Mouse (Mus musculus): ENCODE results near the gene Grhl3. TPM values are rescaled to one million over a fixed set of nuclear protein-coding genes. Genes with fewer than 3 reads are reported as not detected.

The Grhl3 gene
- total RNA-seq, 2 experiments from 2014 or later = 0.75 to 0.91 TPM

- no peak for DNase-seq (ENCODE audit: extremely low spot score in 1 of 2, low spot score in 1 of 2)
These were observed 2.1 kb upstream of the Grhl3 start for GRCm38 (mm10) chr4:135575365-135576140.

- no peak for DNase-seq (ENCODE audit: extremely low spot score in 1 of 2, low spot score in 1 of 2)
These were observed 1.2 kb downstream of the Grhl3 start for GRCm38 (mm10) chr4:135572276-135572675.

DNA sequence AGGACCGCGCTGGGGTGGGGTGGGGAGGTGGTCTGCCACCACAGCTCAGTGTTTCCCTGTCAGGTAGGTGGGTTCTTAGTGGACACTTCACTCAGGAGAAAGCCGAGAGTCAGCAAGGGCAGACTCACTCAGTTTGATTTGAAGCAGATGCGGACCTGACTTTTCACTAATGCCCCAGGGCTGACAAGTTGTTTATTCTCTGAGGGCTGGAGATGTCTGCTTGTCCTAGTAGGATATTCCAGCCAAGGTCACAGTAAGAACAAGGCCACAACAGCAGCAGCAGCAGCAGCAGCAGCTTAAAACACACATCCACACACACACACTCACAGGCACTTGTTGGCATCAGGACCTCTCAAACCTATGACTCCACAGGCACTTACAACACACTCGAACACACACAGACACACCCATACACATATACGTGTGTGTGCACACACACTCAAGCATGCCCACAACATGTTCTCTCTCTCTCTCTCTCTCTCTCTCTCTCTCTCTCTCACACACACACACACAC, 2.3 kb downstream of the Grhl3 start:
- DNase-seq (ENCODE audit: extremely low spot score in 1 of 2, low spot score in 1 of 2) = no peak

GRCm38 (mm10) chr4:135570152-135571036, 3.0 kb downstream of the Grhl3 start:
- peak; percentile 6 to 9 for DNase-seq (ENCODE audit: extremely low spot score in 1 of 2, low spot score in 1 of 2)

DNA sequence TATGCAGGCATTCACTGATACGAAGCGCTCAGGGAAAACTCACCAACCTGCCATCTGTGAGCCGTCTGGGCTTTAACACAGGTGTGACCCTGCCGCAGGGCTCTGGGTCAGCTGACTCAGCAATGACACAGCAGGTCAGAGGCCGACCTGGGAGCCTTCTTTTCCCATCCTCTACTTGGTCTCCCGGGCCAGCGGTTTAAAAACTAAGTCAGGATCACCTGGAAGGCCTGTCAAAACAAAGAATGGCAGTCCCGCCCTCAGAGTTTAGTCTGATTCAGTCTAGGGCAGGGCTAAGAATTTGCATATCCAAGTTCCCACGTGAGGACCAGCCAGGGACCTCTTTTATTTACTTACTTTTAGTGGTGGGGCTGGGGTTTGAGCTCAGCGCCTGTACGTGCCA, 4.2 kb downstream of the Grhl3 start:
- no peak for DNase-seq (ENCODE audit: extremely low spot score in 1 of 2, low spot score in 1 of 2)

DNA sequence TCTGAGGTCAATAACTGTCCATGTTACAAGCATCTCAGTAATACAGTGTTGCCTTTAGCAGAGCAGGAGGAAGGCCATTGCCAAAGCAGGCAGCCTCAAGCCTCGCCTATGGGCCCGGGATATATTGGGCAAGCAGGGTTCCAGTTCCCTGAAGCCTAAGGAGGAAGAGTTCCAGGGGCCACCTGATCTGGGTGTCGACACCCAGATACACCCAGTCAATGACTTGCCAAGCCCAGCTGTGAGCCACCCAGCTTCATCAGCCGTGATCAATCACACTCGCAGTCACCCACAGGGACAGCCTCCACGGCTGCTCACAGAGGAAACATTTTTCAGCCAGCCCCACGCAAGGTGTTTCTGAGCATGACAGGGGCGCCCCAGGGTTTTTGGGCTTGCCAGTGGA, 5.9 kb downstream of the Grhl3 start:
- DNase-seq (ENCODE audit: extremely low spot score in 1 of 2, low spot score in 1 of 2) = no peak

DNA sequence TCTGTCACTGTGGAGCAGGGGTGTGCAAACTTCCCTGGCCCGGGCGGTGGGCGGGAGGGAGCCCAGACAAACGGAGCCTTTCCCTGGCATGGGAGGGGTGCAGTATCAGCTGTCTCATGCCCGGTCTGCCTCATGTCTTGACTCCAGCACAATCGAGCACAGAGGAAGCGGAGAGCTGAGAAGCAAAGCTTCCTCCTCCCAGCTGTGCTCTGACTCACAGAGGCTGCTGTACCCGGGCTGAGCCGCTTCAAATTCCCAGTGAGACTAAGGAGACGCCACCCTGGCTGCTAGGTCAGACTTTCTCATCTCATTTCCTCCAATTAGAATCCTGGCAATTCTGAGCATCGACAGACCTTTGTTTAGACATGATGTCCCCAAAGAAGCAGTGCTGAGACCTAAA, 6.4 kb downstream of the Grhl3 start:
- peak in 1 of 2 experiments; percentile 6 for DNase-seq (ENCODE audit: extremely low spot score in 1 of 2, low spot score in 1 of 2)

DNA sequence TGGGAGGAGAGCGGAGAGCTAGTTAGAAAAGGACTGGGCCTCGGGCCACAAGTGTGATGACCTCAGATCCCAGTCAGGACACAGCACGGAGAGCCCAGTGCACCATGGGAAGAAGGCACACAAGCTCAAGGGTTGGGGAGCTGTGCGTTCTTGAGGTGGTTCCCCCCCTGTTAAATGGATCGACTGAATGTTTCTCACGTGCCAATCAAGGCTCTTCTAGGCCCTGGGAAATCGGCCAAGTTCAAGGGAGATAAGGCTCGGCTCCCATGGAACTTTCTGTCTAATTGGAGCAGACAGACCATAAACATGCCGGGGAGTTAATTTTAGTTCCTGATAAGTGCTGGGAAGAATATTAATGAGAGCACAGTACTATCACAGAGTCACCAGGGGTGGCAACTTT, 8.0 kb downstream of the Grhl3 start:
- DNase-seq (ENCODE audit: extremely low spot score in 1 of 2, low spot score in 1 of 2) = no peak

- no peak for DNase-seq (ENCODE audit: extremely low spot score in 1 of 2, low spot score in 1 of 2)
These were observed 9.6 kb downstream of the Grhl3 start for GRCm38 (mm10) chr4:135563794-135564193.

GRCm38 (mm10) chr4:135549323-135549722, 24.1 kb downstream of the Grhl3 start:
- DNase-seq (ENCODE audit: extremely low spot score in 1 of 2, low spot score in 1 of 2) = no peak

DNA sequence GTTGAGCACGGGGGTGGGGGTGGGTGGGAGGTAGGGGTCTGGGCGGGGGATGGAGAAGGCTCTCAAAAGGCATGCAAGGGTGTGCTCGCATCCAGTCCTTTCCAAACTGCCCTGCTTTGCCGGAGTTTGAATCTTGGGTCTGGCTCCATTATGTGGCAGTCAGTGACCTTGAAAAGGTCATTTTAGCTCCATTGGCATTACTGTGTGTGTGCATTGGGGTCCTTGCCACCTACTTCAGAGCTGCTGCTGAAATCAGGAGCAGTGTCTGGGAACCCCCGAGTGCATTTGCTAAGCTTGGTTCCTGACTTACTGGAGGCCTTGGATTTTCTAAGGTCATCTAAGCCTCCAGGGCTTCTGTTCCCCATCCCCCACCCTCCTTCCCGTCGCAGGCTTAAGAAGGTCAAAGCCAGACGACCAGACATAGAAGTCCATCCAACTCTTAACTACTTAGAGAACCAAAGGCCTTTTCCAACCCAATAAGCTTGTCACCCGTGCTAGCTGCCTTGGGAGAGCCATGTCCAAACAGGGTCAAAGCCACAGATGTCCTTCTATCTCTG, 24.8 kb downstream of the Grhl3 start:
- DNase-seq (ENCODE audit: extremely low spot score in 1 of 2, low spot score in 1 of 2) = no peak

DNA sequence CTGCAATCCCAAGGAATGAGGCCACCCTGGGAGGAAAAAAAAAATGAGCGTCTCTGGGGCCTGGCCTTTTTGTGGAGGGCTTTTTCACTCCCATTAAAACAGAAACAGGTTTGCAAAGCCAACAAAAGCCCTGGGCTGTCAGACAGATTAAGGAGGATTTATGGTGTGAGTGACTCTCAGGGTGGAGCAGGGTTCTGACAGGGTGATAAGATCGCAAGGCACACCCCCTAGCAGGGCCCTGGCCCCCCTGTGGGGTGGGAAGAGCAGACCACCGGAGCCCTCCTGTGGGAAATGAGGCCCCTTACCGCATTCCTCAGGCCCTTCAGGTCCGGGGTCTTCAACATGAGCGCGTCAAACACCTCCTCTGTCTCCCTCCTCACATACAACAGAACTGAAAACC, 25.3 kb downstream of the Grhl3 start:
- no peak for DNase-seq (ENCODE audit: extremely low spot score in 1 of 2, low spot score in 1 of 2)

DNA sequence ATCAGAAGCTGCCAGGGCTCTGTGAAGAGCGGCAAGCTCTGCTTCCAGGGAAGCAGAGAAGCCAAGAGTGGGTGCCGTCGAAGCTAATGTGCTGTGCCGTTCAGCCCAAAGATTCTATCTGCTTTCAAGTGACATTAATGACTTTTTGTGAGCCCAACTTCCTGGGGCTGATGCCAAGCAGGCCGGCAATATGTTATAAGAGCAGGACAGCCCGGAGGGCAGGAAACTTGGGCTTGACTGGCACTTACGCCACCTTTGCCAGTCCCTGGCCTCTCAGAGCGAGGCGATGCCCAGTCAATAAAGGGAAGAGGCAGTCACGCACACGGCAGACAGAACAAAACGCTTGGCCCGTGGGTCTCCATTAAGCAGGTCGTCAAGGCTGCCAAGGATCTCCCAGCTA, 25.9 kb downstream of the Grhl3 start:
- no peak for DNase-seq (ENCODE audit: extremely low spot score in 1 of 2, low spot score in 1 of 2)

GRCm38 (mm10) chr4:135546793-135547192, 26.6 kb downstream of the Grhl3 start:
- DNase-seq (ENCODE audit: extremely low spot score in 1 of 2, low spot score in 1 of 2) = no peak

- DNase-seq (ENCODE audit: extremely low spot score in 1 of 2, low spot score in 1 of 2) = no peak
These were observed 27.4 kb downstream of the Grhl3 start for GRCm38 (mm10) chr4:135546008-135546407.

DNA sequence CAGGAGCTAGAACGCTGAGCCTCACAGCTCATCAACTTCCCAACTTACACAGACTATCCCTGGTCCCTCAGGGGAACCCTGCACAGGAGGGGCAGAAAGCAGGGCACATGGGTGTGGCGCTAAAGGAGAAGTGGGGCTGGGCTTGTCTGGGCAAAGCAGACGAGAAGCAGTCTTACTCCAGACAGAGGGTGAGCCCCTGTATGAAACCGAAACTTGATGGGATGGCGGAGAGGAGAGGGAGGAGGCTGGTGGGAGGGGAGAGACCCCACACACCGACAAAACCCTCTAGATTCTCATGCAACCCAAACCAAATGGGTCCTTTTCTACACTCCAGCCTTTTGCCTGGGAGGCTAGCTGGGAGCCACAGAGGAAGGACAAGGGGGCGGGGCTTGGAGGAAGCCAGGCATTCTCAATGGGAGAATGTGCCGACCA, 28.3 kb downstream of the Grhl3 start:
- no peak for DNase-seq (ENCODE audit: extremely low spot score in 1 of 2, low spot score in 1 of 2)

DNA sequence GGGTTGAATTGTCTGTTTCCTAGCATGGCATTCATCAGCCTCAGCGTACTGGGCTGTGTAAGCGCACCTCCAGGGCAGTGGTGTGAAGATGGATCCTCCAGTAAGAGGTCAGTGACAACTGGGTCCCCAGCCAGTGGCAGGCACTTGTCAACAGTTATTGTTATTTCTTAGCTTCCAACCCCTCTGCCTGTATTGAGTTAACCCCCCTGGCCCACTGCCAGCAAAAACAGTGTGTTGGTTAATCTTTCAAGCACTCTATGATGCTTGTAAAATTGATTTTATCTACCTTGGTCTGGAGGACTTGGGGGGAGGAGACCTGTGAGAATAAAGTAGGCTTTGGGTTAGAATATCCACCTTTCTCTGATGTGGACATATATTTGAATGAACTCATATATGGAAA, 29.1 kb downstream of the Grhl3 start:
- DNase-seq (ENCODE audit: extremely low spot score in 1 of 2, low spot score in 1 of 2) = no peak

DNA sequence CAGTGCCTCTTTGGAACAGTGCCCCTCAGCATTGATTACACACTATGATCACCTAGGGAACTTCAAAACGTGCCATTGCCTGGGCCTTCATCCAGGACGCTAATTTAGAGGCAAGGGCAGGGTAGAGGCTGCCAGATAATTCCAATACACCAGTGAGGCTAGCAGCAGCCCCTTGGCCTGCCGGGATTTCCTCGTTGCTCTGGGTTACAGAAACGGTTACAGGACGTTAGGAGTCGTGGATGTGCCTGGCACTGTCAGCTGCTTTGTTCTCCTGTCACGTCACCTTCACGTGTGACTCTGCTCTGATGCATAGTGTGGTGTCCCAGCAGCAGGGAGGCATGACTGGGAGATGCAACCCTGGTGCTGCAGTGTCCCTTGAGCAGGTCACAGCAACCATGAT, 33.4 kb downstream of the Grhl3 start:
- DNase-seq (ENCODE audit: extremely low spot score in 1 of 2, low spot score in 1 of 2) = no peak

DNA sequence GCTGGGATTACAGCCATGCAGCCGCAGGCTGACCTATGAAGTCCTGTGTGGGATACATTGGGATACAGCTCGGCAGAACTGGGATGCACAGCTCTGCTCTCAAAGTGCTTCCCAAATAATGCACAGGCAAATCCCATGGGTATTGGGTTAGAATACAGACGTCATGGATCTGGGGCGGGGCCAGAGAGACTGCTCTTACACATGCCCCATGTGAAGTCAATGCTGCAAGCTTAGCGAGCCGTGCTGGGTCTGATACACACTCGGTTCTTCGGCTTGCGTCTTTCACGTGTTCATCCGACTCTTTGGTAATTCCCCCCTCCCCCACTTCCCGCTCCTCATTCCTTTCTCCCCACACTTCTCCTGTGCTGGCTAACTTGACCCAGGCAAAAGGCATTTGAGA, 34.4 kb downstream of the Grhl3 start:
- DNase-seq (ENCODE audit: extremely low spot score in 1 of 2, low spot score in 1 of 2) = no peak

GRCm38 (mm10) chr4:135535021-135535420, 38.4 kb downstream of the Grhl3 start:
- no peak for DNase-seq (ENCODE audit: extremely low spot score in 1 of 2, low spot score in 1 of 2)

DNA sequence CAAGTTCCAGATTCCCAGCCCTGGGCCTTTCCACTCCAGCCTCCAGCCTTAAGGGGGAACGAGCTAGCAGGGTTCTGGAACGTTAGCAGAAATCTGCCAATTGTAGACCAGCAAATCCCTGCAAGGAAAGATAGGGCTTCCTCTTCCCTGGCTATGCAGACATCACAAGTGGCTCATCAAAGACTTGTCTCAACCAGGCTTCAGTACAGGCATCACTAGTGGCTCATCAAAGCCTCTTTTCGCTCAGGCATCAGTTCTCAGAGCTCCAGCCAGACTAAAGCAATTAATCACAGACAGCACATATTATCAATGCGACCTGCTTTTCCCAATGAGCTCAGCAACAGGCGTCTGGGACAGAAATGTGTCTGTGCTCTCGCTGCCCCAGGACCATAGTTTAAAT, 40.4 kb downstream of the Grhl3 start:
- DNase-seq (ENCODE audit: extremely low spot score in 1 of 2, low spot score in 1 of 2) = no peak

Measured in layer of hippocampus, postnatal 25 days (tissue).